Mouse (Mus musculus): Measurements from ENCODE around the gene Ndrg4. TPM values are rescaled to one million over a fixed set of nuclear protein-coding genes. Genes with fewer than 3 reads are reported as not detected.

The Ndrg4 gene
- total RNA-seq, 2 experiments from 2014 or later: 3.8 to 6.2 TPM

DNA sequence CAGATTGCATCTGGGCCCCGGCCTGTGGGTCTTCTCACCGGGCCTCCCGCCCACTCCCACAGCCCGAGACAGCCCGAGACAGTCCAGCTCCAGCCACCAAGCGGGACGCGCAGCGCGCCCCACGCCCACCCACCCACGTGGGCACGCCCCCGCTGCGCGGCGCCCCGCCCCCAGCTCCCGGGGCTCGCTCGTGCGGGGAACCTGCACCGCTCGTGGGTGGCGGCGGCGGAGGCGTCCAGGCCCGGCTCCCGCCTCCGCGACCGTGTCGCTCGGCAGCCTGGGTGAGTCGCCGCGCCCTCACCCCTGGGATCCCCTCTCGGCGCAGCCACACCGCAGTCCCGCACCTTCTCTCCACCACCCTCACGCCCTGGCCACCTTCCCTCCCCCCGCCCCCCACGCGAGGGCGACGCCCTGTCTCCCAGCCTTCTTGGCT lies 827 bp downstream of the Ndrg4 start:
- no peak for DNase-seq (ENCODE audit: low spot score)

- no peak for DNase-seq (ENCODE audit: low spot score)
Measured at GRCm38 (mm10) chr8:95678024-95678611, 1.3 kb downstream of the Ndrg4 start.

DNA sequence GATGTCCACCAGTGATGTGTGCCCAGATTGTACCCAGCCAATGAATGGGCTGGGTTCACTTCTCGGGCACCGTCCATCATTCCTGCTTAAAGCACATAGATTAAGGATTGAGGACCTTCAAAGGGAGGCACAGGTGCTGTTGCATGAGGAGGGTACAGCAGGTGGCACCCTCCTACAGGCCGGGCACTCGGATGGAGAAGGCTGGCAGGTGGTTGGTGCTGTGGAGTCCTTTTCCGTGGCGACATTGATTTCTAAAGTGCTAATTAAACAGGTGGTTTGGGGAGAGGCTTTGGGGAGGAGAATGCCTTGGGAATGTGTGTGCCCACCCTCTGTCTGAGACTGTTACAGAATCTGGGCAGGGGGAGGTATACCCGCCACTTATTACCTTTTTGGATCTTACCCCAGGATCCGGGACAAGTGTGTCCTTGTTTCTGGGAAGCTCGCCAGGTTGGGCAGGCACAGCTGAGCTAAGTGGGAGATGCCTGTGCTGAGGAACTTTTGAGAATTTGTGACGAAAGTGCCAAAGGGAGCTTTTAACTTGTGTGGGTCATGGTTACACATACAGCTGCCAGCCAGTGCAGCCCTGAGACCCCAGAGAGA lies 11.4 kb downstream of the Ndrg4 start:
- DNase-seq (ENCODE audit: low spot score): no peak

- DNase-seq (ENCODE audit: low spot score): no peak
Measured at GRCm38 (mm10) chr8:95690929-95691541, 14.3 kb downstream of the Ndrg4 start.

DNA sequence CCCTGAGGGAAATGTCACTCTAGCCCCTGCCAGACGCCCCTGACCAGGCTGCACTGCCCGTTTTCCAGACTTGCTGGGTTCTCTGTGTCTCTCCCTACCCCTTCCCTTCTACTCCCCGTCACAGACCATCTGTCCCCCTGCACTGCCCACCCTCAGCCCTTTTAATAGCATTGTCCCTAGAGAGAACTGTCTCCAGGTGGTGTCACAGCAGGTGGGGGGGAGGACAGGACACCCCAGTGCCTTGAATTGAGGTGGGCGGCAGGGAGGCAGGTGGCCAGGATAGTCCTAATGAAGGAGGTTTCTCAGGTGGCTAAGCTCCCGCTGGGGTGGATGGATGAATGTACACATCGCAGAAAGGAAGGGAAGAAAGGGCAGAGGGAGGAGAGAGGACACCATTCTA lies 17.9 kb downstream of the Ndrg4 start:
- DNase-seq (ENCODE audit: low spot score): no peak

DNA sequence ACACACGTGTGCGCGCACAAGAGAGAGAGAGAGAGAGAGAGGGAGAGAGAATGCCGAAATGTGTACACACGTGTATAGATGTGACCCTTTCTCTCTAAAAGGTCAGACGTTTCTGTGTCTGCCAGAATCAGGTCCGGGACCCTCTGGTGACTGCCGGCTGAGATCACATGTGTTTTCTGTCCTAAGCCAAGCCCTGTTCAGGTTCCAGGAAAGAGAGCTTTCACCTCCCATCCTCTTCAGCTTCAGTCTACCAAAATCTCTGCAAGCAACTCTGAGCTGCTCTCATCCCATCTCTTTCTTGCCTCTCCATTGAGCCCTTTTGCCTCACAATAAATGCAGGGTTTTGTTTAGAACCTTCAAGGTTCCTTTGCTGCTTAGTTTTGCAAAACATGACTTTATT lies 19.9 kb downstream of the Ndrg4 start:
- no peak for DNase-seq (ENCODE audit: low spot score)

DNA sequence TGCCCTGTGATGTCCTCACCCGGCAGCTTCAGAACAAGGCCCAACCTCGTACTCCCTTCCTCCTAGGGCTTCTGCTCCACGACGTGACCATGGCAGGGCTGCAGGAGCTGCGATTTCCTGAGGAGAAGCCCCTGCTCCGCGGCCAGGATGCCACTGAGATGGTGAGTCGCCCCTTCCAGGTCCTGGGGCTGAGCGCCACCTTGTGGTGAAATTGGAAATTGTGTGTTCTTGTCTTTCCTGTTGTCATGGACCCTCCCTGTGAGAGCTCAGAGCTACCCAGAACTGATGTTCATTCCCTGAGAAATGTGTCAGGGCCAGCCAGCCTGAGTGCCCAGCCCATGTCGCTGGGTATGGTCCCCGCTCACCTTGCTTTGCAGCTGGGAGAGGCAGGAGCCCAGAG lies 20.3 kb downstream of the Ndrg4 start:
- DNase-seq (ENCODE audit: low spot score): peak; percentile 78

DNA sequence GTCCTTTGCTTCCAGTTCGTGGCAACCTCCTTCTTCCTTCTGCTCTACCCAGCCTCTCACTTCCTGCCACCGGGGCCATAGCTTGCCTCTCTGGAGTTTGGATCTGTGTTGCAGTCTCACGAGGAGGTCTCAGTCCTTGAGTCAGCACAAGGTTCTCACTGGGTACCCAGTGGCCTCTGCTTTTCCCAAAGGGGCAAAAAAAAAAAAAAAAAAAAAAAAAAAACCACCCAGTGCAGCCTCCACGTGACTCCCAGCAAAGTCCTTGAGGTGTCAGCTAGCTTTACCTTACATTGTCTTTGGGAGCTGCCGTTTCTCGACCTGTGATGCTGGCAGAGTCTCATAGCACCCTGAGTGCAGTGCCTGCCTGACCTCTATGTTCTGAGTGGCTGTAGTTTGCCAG lies 21.4 kb downstream of the Ndrg4 start:
- no peak for DNase-seq (ENCODE audit: low spot score)

DNA sequence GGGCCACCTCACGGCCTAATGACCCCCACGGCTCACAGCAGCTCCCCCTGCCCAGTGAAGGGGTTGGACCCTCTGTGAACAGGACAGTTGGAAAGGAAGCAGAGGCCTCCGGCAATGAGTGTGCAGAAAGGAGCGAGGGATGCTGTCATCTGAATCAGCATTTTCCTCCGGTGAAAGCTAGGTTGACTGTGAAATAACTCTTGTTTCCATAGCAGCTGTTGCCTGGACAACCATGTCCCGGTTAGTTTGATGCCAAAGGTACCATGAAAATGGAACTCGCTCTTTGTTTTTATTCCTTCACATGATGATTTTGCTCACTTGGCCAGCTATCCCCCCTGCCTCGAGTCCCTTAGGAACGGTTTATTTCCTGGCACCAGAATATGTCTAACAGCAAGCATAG lies 23.5 kb downstream of the Ndrg4 start:
- no peak for DNase-seq (ENCODE audit: low spot score)

DNA sequence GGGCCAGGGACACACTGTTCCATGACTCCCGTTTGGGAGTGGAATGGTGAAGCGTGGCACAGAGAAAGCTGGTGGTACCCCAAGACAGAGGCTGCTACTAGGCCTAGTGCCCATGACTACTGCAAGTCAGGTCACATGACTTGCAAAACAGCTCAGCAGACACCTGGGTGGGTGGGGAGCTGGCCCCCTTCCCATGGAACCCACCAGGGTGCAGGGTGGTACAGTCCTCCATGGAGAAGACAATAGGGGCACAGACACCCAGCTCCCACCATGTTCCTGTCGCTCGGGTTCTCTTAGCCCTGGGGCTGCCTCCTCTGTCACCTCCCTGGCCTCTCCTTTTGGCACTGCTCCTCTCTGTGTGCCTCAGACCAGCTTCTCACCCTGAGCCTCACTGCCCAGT lies 25.0 kb downstream of the Ndrg4 start:
- DNase-seq (ENCODE audit: low spot score): no peak

DNA sequence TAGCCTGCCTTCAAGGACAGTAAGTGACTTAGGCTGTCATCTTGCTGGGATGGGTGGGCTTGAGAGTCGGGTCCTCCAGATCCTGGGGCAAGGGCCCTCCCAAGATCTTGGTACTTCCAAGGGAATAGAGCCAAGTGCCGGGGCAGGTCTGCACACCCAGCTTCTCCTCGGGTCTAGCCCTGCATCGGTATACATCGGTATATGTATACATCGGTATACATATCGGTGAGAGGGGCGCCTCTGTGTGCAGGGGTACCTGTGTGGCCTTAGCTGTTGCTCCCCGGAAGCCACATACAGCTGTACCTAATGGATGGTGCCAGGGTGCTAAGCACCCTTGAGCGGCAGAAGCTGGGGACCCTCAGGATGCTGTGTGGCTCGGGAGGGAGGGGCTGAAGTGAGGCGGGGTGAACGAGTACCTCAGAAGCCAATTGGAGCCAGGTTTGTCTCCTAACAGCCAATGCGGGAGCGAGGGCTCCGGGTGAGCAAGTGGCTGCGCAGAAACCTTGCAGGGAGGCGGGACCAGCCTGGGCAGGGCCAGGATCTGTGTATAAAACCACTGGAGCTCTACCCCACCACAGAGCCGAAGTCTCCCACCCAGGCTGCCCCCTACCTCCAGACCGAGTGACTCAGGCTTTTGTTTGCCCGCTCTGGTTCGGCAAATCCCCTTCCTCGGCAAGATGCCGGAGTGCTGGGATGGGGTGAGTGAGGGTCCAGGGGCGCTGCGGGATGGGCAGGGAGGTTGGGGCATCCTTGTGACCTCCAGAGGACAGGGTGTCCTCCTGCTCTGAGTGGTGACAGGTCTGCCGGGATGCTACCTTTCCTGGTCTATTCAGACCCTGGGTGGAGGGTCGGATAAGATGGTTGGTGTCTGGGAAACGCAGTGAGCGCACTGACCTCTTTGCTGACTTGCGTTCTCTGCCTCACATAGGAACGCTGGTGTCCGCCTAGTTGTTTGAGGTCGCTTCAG lies 26.0 kb downstream of the Ndrg4 start:
- DNase-seq (ENCODE audit: low spot score): peak; percentile 68

DNA sequence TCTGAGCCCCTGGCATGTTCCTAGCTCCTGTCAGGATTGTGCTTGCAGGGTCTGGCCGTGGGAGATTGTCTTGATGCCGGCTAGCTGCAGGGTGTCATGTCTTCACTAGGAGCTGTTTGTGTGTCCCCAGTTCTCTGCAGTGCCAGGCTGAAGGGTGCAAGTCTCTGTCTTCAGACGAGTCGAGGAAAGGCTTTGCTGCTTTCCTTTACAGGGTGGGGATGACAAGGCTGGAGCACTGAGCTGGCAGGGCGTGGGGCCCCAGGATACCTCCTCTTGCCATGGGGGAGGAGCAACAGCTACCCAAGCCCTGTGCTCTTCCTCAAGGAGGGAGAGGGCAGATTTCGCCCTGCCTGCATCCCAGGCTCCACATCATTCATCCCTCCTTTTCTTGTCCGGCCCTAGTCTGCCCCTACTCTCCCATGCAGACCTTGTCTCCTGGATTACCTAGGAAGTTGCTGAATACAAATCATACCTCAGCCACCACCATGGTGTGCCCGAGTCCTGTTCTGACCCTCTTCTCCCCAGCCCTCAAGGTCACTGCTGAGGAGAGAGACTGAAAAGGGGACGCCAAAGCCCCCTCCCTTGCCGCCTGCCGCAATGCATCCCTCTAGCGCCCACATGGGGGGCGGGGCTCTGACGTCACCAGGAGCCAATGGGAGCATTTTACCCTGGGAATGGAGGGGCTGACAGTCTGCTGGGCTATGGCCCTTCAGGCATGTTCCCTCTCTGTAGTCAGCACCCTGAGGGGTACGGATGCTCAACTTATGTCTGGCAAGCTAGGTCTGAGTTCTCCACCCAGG lies 26.9 kb downstream of the Ndrg4 start:
- DNase-seq (ENCODE audit: low spot score): no peak

GRCm38 (mm10) chr8:95704538-95704937 lies 27.8 kb downstream of the Ndrg4 start:
- DNase-seq (ENCODE audit: low spot score): no peak

- no peak for DNase-seq (ENCODE audit: low spot score)
Measured at GRCm38 (mm10) chr8:95709579-95709978, 32.8 kb downstream of the Ndrg4 start.

- DNase-seq (ENCODE audit: low spot score): no peak
Measured at GRCm38 (mm10) chr8:95711029-95711428, 34.2 kb downstream of the Ndrg4 start.

GRCm38 (mm10) chr8:95712395-95712794 lies 35.6 kb downstream of the Ndrg4 start:
- DNase-seq (ENCODE audit: low spot score): no peak

DNA sequence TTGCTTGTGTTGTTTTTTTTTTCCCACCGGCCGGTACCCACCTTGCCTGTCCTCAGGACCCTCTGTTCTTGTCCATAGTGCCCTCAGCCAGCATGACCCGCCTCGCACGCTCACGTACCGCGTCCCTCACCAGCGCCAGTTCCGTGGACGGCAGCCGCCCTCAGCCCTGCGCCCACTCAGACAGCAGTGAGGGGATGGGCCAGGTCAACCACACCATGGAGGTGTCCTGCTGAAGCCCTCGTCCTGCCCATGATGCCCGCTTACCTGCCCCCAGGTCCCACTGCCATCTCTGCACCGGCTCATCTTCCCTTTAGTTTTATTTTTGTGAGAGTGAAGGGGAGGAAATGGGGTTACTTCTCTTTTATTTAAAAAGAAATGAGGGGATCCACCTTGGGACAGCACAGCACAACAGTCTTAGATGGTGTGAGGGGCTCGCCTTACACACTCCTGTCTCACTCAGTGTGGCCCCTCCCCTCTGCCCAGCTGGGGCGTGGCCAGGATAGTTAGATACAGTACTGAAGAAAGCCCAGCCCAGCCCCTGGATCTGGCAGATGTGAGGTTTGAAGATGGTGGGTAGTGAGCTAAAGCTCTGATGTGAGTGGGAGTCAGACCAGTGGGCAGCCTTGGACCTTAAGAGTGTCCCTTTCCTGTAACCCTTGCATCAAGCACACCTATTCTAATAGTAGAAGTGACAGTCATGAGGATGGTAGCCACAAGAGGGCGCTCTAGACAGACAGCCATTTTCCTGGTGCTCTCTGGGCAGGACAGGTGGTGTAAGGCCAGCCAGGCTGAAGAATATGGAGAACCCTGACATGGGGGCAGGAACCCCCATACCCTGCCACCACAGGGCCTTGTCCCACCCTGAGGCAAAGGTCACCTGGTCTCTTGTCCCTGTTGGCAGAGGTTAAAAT lies 36.6 kb downstream of the Ndrg4 start:
- DNase-seq (ENCODE audit: low spot score): peak; percentile 72

- no peak for DNase-seq (ENCODE audit: low spot score)
Measured at GRCm38 (mm10) chr8:95714367-95714766, 37.6 kb downstream of the Ndrg4 start.

- DNase-seq (ENCODE audit: low spot score): no peak
Measured at GRCm38 (mm10) chr8:95714837-95715413, 38.1 kb downstream of the Ndrg4 start.

All from gastrocnemius, adult 18-20 months (tissue).